Mouse (Mus musculus) embryonic facial prominence, embryonic 12.5 days (tissue): ENCODE data around the gene Dnaaf1. TPM values are rescaled to one million over a fixed set of nuclear protein-coding genes. Genes with fewer than 3 reads are reported as not detected.

ENCODE experiments used
- ATAC-seq: fragments of 200-750 bp; cut with Nextera tagmentation; 2 replicates; pipeline ENCODE4 v1.8.0; 2017; ENCODE audit not compliant: insufficient number of reproducible peaks, insufficient read depth, low FRiP score, low TSS enrichment
- H3K27ac ChIP-seq: fragments of 300-500 bp; sonication (generic); 2 replicates; pipeline ENCODE4 v1.5.1; 2016; ENCODE audit warnings: mild to moderate bottlenecking
- H3K27me3 ChIP-seq: fragments of 300-500 bp; sonication (generic); 2 replicates; pipeline ENCODE4 v1.6.1; 2016; ENCODE audit warnings: mild to moderate bottlenecking, moderate library complexity
- H3K36me3 ChIP-seq: fragments of 300-500 bp; sonication (generic); 2 replicates; pipeline ENCODE4 v1.6.1; 2016; ENCODE audit warnings: mild to moderate bottlenecking
- H3K4me1 ChIP-seq: fragments of 300-500 bp; sonication (generic); 2 replicates; pipeline ENCODE4 v1.6.1; 2016
- H3K4me2 ChIP-seq: fragments of 300-500 bp; sonication (generic); replicated peaks from 2 replicates; pipeline ENCODE4 v1.6.1; 2016; ENCODE audit warnings: mild to moderate bottlenecking, moderate library complexity
- H3K4me3 ChIP-seq: fragments of 300-500 bp; sonication (generic); 2 replicates; pipeline ENCODE4 v1.5.1; 2016; ENCODE audit warnings: mild to moderate bottlenecking
- H3K9ac ChIP-seq: fragments of 300-500 bp; sonication (generic); 2 replicates; pipeline ENCODE4 v1.6.1; 2016; ENCODE audit warnings: mild to moderate bottlenecking, moderate library complexity
- H3K9me3 ChIP-seq: fragments of 300-500 bp; sonication (generic); 2 replicates; pipeline ENCODE4 v1.6.1; 2016; ENCODE audit warnings: mild to moderate bottlenecking, moderate library complexity
- WGBS: fragments of 180-500 bp; shearing (Covaris S2); methylation state at CpG from one replicate; pipeline ENCODE4 v1.1.7; 2016; 5-methylcytosine and 5-hydroxymethylcytosine counted together
- polyA plus RNA-seq: library from polyadenylated mRNA; unstranded; fragments of >200 nt; fragmentation: Nextera tagmentation; extraction: Ambion mirVana; gene quantifications from 2 replicates; pipeline ENCODE4 v1.2.1, GENCODE M21; 2016

Dnaaf1 gene
- polyA plus RNA-seq, 1 experiment from 2014 or later, result 0.09 TPM

DNA sequence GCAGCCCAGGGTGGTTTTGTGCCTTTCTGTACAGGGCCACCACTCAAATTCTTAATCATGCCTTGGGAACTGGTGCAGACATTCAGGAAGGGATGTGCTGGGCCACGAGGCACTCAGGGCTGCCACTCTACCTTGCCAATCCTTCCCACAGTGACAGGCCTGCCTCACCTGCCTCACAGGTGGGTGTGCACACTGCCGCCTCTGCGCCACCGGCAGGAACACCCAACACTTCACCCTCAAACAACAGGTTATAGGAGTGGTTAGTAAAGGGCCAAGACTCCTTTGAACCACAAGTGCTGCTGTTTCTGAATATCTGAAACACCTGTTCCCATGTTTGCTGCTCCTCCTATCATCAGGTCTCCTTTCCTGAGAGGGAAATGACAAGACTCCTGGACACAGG is 2.6 kb upstream of the Dnaaf1 start:
- H3K27me3 ChIP-seq, result peaks cover 26% of the 10 kb centered on the region
- no peak overlapping the region for H3K27ac ChIP-seq
- 93% methylated on average over 4 of the region's 4 CpGs for WGBS
- H3K4me1 ChIP-seq, result peaks cover 17% of the 10 kb centered on the region
- H3K4me2 ChIP-seq, result no peak overlapping the region
- H3K9me3 ChIP-seq, result no peaks in the 10 kb centered on the region
- H3K36me3 ChIP-seq, result no peaks in the 10 kb centered on the region
- H3K9ac ChIP-seq, result no peak overlapping the region
- no peak for ATAC-seq
- H3K4me3 ChIP-seq, result no peak overlapping the region

DNA sequence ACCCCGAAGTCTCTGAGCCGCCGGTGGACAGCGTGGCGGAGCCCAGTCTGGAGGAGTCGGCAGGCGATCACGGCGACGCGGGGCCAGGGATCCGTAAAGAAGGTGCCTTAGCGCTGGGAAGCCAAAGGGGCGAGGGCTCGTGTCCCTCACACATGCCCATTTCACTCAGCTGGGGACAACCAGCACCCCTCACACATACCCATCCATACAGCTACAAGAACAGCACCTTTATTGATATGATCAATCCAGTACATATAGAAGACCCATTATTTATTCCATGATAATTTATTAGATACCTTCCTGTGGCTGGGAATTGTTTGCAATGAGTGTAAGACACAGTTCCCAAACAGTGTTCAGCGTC is 311 bp downstream of the Dnaaf1 start:
- H3K4me2 ChIP-seq, result peak overlapping the region; percentile 98
- H3K9me3 ChIP-seq, result no peaks in the 10 kb centered on the region
- H3K4me1 ChIP-seq, result peaks cover 17% of the 10 kb centered on the region
- H3K4me3 ChIP-seq, result peak overlapping the region; percentile 80
- WGBS, result 2% methylated on average over 16 of the region's 16 CpGs
- H3K9ac ChIP-seq, result peak overlapping the region; percentile 77
- ATAC-seq, result peak; percentile 13; the same call in 1 of the 2 replicates
- H3K27ac ChIP-seq, result no peak overlapping the region
- peaks cover 34% of the 10 kb centered on the region for H3K27me3 ChIP-seq
- no peaks in the 10 kb centered on the region for H3K36me3 ChIP-seq

DNA sequence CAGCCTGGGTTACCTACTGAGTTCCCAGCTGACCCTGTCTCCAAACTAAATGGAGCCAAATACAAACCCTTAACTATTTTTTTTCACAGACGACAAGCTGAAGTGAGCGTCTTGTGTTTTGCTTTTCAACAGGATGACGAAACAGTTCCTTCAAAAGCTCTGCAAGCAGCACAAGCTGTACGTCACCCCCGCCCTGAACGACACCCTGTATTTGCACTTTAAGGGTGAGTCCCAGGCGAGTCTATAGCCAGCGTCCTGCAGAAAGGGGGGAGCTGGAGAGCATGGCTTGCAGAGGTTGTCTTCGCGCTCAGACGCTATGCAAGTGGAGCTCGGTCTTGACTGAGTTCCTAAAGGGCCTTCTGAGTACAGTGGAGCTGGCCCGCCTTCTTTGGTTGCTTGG is 4.1 kb downstream of the Dnaaf1 start:
- WGBS, result 44% methylated on average over 13 of the region's 13 CpGs

DNA sequence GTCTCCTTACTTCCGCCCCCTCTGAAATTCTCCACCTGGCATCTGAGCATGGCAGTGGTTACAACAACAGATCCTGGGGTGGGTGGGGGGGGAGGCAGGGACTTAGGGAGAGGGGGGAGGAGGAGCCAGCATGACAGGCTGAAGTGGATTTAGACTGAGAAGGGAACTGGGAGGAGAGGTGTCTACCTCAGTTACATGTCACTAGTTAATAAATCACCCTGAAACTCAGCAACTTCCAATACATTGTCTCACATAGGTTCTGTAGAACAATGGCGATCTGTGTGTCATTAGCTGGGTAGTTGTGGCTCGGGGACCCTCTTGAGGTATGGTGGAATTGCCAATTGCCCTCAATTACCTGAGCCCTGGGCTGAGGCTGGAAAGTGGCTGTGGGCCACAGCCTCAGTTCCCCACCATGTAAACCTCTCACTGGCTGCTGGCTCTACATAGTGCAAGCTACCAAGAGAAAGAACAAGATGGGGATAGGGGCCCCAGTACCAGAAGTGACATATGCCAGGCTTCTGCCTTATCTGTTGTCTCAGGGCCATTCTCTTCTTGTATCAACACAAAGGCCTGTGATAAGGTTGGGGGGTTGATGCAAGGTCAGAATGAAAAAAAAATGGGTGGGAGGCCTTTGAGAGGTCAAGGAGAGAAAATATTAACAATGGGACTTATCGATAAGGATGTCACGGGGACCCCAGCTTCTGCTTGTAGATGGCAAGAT is 5.6 kb downstream of the Dnaaf1 start:
- 86% methylated on average over 5 of the region's 5 CpGs for WGBS
- no peaks in the 10 kb centered on the region for H3K36me3 ChIP-seq
- no peak overlapping the region for H3K9ac ChIP-seq
- H3K27ac ChIP-seq, result no peak overlapping the region
- H3K4me3 ChIP-seq, result no peak overlapping the region
- H3K9me3 ChIP-seq, result no peaks in the 10 kb centered on the region
- peaks cover 24% of the 10 kb centered on the region for H3K27me3 ChIP-seq
- no peak overlapping the region for H3K4me2 ChIP-seq
- H3K4me1 ChIP-seq, result 0 out of 2 replicates have a peak, but pooled peaks cover under 1% of the 10 kb centered on the region
- ATAC-seq, result no peak

More for the DNA sequence above, 4.1 kb downstream of the Dnaaf1 start:
- no peak overlapping the region for H3K4me2 ChIP-seq
- H3K27me3 ChIP-seq, result peaks cover 32% of the 10 kb centered on the region
- H3K4me3 ChIP-seq, result no peak overlapping the region
- ATAC-seq, result no peak
- H3K27ac ChIP-seq, result no peak overlapping the region
- H3K36me3 ChIP-seq, result no peaks in the 10 kb centered on the region
- H3K9ac ChIP-seq, result no peak overlapping the region
- H3K4me1 ChIP-seq, result peaks cover 5% of the 10 kb centered on the region
- no peaks in the 10 kb centered on the region for H3K9me3 ChIP-seq

DNA sequence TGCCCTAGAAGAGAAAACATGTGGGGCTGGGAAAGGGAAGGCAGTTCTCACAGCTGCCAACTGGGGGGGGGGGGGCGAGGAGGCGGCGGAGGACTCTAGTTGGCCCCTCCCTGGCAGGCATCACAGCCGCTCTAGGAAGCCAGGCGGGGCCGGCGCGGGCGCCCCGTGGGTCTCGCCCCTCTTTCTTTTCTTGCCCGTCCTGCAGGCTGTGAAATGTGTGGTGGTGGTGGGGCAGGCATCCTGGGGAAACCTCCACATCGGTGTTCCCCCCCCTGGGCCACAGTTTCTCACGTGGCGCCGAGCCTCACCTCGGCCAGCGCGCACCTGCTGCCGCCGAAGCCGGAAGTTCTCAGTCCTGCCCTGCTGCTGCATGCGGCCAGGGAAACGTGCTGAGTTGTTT is 10.9 kb downstream of the Dnaaf1 start:
- H3K4me1 ChIP-seq, result no peaks in the 10 kb centered on the region
- H3K27me3 ChIP-seq, result no peaks in the 10 kb centered on the region
- 25% methylated on average over 22 of the region's 24 CpGs for WGBS
- peak overlapping the region; percentile 30 for H3K4me3 ChIP-seq
- H3K36me3 ChIP-seq, result no peaks in the 10 kb centered on the region
- H3K4me2 ChIP-seq, result peak overlapping the region; percentile 53
- no peak overlapping the region for H3K27ac ChIP-seq
- no peak overlapping the region for H3K9ac ChIP-seq
- no peak for ATAC-seq
- H3K9me3 ChIP-seq, result no peaks in the 10 kb centered on the region

DNA sequence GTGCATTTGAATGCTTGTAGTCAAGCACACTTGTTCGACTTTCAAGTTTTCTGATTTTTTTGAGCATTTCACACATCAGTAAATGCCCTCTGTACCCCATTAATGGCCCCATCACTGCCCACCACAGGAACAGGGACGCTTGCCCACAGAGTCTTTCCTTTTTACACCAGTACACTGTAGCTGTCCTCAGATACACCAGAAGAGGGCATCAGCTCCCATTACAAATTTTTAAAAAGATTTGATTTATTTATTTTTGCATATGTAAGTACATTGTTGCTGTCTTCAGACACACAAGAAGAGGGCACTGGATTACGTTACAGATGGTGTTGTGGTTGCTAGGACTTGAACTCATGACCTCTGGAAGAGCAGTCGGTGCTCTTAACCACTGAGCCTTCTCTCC is 13.3 kb downstream of the Dnaaf1 start:
- no peaks in the 10 kb centered on the region for H3K9me3 ChIP-seq
- no peaks in the 10 kb centered on the region for H3K27me3 ChIP-seq
- WGBS, result 66% methylated on average over 4 of the region's 4 CpGs
- H3K4me3 ChIP-seq, result no peak overlapping the region
- ATAC-seq, result no peak
- H3K9ac ChIP-seq, result no peak overlapping the region
- H3K36me3 ChIP-seq, result no peaks in the 10 kb centered on the region
- no peaks in the 10 kb centered on the region for H3K4me1 ChIP-seq
- H3K27ac ChIP-seq, result no peak overlapping the region
- H3K4me2 ChIP-seq, result no peak overlapping the region

DNA sequence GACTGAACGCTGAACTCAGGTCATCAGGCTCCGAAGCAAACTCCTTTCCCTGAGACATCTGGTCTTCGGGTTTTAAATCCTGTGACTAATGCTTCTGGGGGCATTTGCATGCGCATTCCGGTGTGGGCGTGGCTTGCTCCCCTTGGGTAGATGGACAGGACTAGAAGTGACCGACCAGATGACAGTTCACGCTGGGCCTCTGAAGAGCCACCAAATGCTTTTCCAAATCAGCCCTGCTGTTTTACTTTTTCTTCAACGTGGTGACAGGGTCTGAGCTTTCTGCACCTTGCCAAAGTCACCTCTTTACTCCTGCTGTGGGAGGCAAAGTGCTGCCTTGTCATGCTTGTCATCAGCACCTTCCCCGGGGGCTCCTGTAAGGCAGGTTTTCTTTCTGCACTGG is 13.8 kb downstream of the Dnaaf1 start:
- no peaks in the 10 kb centered on the region for H3K27me3 ChIP-seq
- no peak overlapping the region for H3K4me2 ChIP-seq
- no peaks in the 10 kb centered on the region for H3K4me1 ChIP-seq
- ATAC-seq, result no peak
- no peak overlapping the region for H3K27ac ChIP-seq
- H3K36me3 ChIP-seq, result no peaks in the 10 kb centered on the region
- H3K4me3 ChIP-seq, result no peak overlapping the region
- no peaks in the 10 kb centered on the region for H3K9me3 ChIP-seq
- 20% methylated on average over 10 of the region's 10 CpGs for WGBS
- H3K9ac ChIP-seq, result no peak overlapping the region

DNA sequence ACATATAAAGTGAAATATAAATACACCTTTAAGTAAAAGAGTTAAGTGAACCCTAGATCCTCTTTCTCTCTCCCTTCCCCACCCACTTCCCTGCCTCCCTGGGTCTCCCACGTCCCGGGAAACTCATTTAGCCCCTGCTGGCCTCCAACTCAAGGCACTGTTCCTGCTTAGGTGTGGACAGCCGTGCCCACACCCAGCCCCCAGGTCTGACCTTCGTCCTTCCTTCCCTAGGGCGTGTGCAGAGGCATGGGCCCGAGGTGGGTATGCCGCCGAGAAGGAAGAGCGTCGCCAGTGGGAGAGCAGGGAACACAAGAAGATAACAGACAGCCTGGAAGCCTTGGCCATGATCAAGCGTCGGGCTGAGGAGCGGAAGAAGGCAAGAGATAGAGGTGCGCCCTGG is 15.3 kb downstream of the Dnaaf1 start:
- Histone ChIP-seq H3K9me3 (no peaks in the 10 kb centered on the region), H3K36me3 (no peaks in the 10 kb centered on the region), H3K27me3 (no peaks in the 10 kb centered on the region), H3K4me1 (no peaks in the 10 kb centered on the region), H3K9ac (no peak overlapping the region), H3K4me3 (no peak overlapping the region), H3K4me2 (no peak overlapping the region), H3K27ac (no peak overlapping the region)
- ATAC-seq, result no peak
- WGBS, result 80% methylated on average over 14 of the region's 14 CpGs

DNA sequence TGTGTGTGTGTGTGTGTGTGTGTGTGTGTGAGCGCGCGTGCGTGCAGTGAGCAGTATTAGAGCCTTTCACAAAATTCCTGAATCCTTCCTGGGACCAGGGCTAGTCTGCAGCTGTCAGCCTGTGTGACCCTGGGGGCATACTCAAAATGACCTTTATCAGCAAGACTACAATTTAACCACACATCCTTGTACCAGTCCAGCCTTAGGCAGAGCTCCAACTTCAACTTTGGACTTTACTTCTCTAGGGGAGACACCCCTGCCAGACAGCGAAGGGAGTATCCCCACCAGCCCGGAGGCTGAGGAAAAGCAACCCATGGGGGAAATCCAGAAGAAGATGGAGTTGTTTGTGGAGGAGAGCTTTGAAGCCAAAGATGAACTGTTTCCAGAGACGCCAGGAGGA is 16.4 kb downstream of the Dnaaf1 start:
- H3K36me3 ChIP-seq, result peaks cover 1% of the 10 kb centered on the region; the same call in 1 of the 2 replicates
- no peak overlapping the region for H3K9ac ChIP-seq
- no peak overlapping the region for H3K27ac ChIP-seq
- no peaks in the 10 kb centered on the region for H3K27me3 ChIP-seq
- no peak overlapping the region for H3K4me3 ChIP-seq
- WGBS, result 87% methylated on average over 7 of the region's 7 CpGs
- no peaks in the 10 kb centered on the region for H3K4me1 ChIP-seq
- no peak for ATAC-seq
- no peaks in the 10 kb centered on the region for H3K9me3 ChIP-seq
- H3K4me2 ChIP-seq, result no peak overlapping the region

DNA sequence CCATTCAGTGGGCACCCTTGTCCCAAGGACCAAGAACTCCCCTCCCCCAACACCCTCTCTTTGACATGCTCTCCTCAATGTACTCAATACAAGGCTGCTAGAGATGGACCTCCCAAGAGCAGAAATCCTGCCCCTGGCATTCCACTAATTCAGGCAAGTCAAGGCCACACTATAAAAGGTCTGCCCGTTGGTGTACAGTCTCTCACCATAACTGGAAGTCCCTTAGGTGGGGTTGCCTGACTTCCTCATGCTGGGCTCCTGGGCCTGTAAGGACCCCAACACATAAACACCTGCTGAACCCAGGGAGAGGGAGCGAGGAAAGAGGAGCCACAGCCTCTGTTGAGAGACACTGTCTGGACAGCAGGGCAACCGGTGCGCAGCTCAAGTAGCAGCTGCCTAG is 28.7 kb downstream of the Dnaaf1 start:
- peaks cover 39% of the 10 kb centered on the region for H3K36me3 ChIP-seq
- H3K4me3 ChIP-seq, result peak overlapping the region; percentile 77; the same call in 1 of the 2 replicates
- H3K27me3 ChIP-seq, result no peaks in the 10 kb centered on the region
- no peaks in the 10 kb centered on the region for H3K9me3 ChIP-seq
- H3K4me2 ChIP-seq, result peak overlapping the region; percentile 92
- no peak overlapping the region for H3K27ac ChIP-seq
- WGBS, result 91% methylated on average over 4 of the region's 4 CpGs
- peaks cover 10% of the 10 kb centered on the region for H3K4me1 ChIP-seq
- H3K9ac ChIP-seq, result peak overlapping the region; percentile 79; the same call in 1 of the 2 replicates
- no peak for ATAC-seq

DNA sequence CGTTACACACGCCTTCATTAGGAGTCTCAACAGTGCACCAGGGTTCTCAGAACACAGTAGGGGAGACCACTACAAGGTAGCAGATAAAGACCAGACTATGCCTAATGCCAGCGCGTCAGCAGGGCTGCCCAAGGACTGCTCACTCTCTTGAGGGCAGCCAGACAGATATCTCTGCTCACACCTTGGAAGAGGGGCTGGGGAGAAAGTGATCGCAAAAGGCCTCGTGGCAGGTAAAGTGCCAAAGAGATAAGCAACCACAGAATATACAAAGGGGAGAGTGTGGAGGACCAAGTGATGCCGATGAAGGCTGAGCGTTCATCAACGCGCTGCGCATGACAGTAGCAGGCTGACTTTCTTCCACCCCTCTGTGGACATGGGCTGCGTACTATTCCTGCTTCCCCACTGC is 29.4 kb downstream of the Dnaaf1 start:
- peaks cover 10% of the 10 kb centered on the region for H3K4me1 ChIP-seq
- H3K9me3 ChIP-seq, result 0 out of 2 replicates have a peak, but pooled peaks cover 3% of the 10 kb centered on the region
- ATAC-seq, result no peak
- peak overlapping the region; percentile 79 for H3K9ac ChIP-seq
- no peak overlapping the region for H3K27ac ChIP-seq
- H3K36me3 ChIP-seq, result peaks cover 33% of the 10 kb centered on the region
- no peaks in the 10 kb centered on the region for H3K27me3 ChIP-seq
- peak overlapping the region; percentile 77 for H3K4me3 ChIP-seq
- 48% methylated on average over 12 of the region's 12 CpGs for WGBS
- H3K4me2 ChIP-seq, result peak overlapping the region; percentile 92

DNA sequence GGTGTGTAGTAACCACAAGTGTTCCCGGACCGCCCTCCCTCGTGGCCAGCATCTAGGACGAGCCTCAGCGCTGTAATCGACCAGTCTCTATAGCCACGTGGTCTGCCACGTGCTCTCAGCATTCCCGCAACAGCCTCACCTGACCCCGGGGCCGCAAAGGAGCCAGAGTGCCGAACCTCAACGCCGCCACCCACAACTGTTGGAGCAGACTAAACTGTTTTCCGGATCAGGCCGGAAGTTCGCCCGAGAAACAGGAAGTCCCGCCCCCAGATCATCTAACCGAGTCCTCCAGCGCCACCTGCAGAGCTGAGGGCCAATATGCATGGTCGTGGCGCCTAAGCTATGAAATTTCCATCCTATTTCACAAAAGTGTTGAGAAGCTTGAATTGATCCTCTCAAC is 30.0 kb downstream of the Dnaaf1 start, which contains the start of gene Taf1c:
TSS of gene Taf1c (minus strand) at position 227 of the 400 bp plus-strand sequence.
- whole genome bisulfite sequencing, result under 1% methylated on average over 23 of the region's 23 CpGs
- peak within 1 kb of the TSS; percentile 47; the same call in 1 of the 2 replicates for H3K27ac ChIP-seq

More for the DNA sequence above, 30.0 kb downstream of the Dnaaf1 start, which contains the start of gene Taf1c:
- 0 out of 2 replicates have a peak, but pooled peaks cover 3% of the 10 kb centered on the region for H3K9me3 ChIP-seq
- H3K4me3 ChIP-seq, result peak within 1 kb of the TSS; percentile 77
- peaks cover 27% of the 10 kb centered on the region for H3K36me3 ChIP-seq
- H3K9ac ChIP-seq, result peak within 1 kb of the TSS; percentile 79
- H3K4me2 ChIP-seq, result peak within 1 kb of the TSS; percentile 92
- ATAC-seq, result no peak
- H3K4me1 ChIP-seq, result peaks cover 10% of the 10 kb centered on the region
- H3K27me3 ChIP-seq, result no peaks in the 10 kb centered on the region
